Mouse (Mus musculus): Measurements from ENCODE around the gene Rnase12. TPM values are rescaled to one million over a fixed set of nuclear protein-coding genes. Genes with fewer than 3 reads are reported as not detected.

Gene Rnase12
- polyA plus RNA-seq, 1 experiment from 2014 or later, result not detected

Other genes with a start within 250 kb of the Rnase12 start
- not detected in 2 replicates for gene Ccnb1ip1, start 249.9 kb downstream of the Rnase12 start, polyA plus RNA-seq (2014; fragmentation: Nextera tagmentation; extraction: Ambion mirVana)
- 71.6 and 79.9 TPM in 2 replicates for gene Parp2, start 249.8 kb downstream of the Rnase12 start, polyA plus RNA-seq (2014; fragmentation: Nextera tagmentation; extraction: Ambion mirVana)
- 5.2 and 6.2 TPM in 2 replicates for gene Tep1, start 187.1 kb downstream of the Rnase12 start, polyA plus RNA-seq (2014; fragmentation: Nextera tagmentation; extraction: Ambion mirVana)
- 0.08 TPM in 1 of 2 replicates, not detected in the other for gene Klhl33, start 160.2 kb downstream of the Rnase12 start, polyA plus RNA-seq (2014; fragmentation: Nextera tagmentation; extraction: Ambion mirVana)
- 173 and 186 TPM in 2 replicates for gene Osgep, start 132.8 kb downstream of the Rnase12 start, polyA plus RNA-seq (2014; fragmentation: Nextera tagmentation; extraction: Ambion mirVana)
- 447 and 466 TPM in 2 replicates for gene Apex1, start 132.7 kb downstream of the Rnase12 start, polyA plus RNA-seq (2014; fragmentation: Nextera tagmentation; extraction: Ambion mirVana)
- 47.3 and 52.8 TPM in 2 replicates for gene Pip4p1, start 126.8 kb downstream of the Rnase12 start, polyA plus RNA-seq (2014; fragmentation: Nextera tagmentation; extraction: Ambion mirVana)
- 78.4 and 86.1 TPM in 2 replicates for gene Pnp, start 126.6 kb downstream of the Rnase12 start, polyA plus RNA-seq (2014; fragmentation: Nextera tagmentation; extraction: Ambion mirVana)
- gene Gm49342, start 113.1 kb downstream of the Rnase12 start, polyA plus RNA-seq (2014; fragmentation: Nextera tagmentation; extraction: Ambion mirVana), result not detected in 2 replicates
- 0.34 and 0.84 TPM in 2 replicates for gene Pnp2, start 101.7 kb downstream of the Rnase12 start, polyA plus RNA-seq (2014; fragmentation: Nextera tagmentation; extraction: Ambion mirVana)
- not detected in 2 replicates for gene Rnase10, start 49.9 kb downstream of the Rnase12 start, polyA plus RNA-seq (2014; fragmentation: Nextera tagmentation; extraction: Ambion mirVana)
- not detected in 2 replicates for gene Rnase9, start 15.8 kb downstream of the Rnase12 start, polyA plus RNA-seq (2014; fragmentation: Nextera tagmentation; extraction: Ambion mirVana)
- gene Rnase11, start 7.5 kb downstream of the Rnase12 start, polyA plus RNA-seq (2014; fragmentation: Nextera tagmentation; extraction: Ambion mirVana), result not detected in 2 replicates
- gene Olfr750, start 16.8 kb upstream of the Rnase12 start, polyA plus RNA-seq (2014; fragmentation: Nextera tagmentation; extraction: Ambion mirVana), result not detected in 2 replicates
- gene Rnase4, start 33.4 kb upstream of the Rnase12 start, polyA plus RNA-seq (2014; fragmentation: Nextera tagmentation; extraction: Ambion mirVana), result 7.1 and 8.8 TPM in 2 replicates
- 1.9 and 2.2 TPM in 2 replicates for gene Ang, start 33.5 kb upstream of the Rnase12 start, polyA plus RNA-seq (2014; fragmentation: Nextera tagmentation; extraction: Ambion mirVana)
- gene Eddm3b, start 56.8 kb upstream of the Rnase12 start, polyA plus RNA-seq (2014; fragmentation: Nextera tagmentation; extraction: Ambion mirVana), result not detected in 2 replicates
- gene Rnase6, start 66.2 kb upstream of the Rnase12 start, polyA plus RNA-seq (2014; fragmentation: Nextera tagmentation; extraction: Ambion mirVana), result 0.20 and 0.41 TPM in 2 replicates
- gene Rnase1, start 89.1 kb upstream of the Rnase12 start, polyA plus RNA-seq (2014; fragmentation: Nextera tagmentation; extraction: Ambion mirVana), result 0.20 TPM in 1 of 2 replicates, not detected in the other
- not detected in 2 replicates for gene Rnase2b, start 104.6 kb upstream of the Rnase12 start, polyA plus RNA-seq (2014; fragmentation: Nextera tagmentation; extraction: Ambion mirVana)
- gene Ang2, start 141.5 kb upstream of the Rnase12 start, polyA plus RNA-seq (2014; fragmentation: Nextera tagmentation; extraction: Ambion mirVana), result not detected in 2 replicates
- not detected in 2 replicates for gene Ear14, start 145.7 kb upstream of the Rnase12 start, polyA plus RNA-seq (2014; fragmentation: Nextera tagmentation; extraction: Ambion mirVana)
- not detected in 2 replicates for gene Rnase2a, start 198.5 kb upstream of the Rnase12 start, polyA plus RNA-seq (2014; fragmentation: Nextera tagmentation; extraction: Ambion mirVana)